Mouse (Mus musculus) NIH3T3 (cell line): ENCODE measurements around the gene Adat2.

Source experiments
- DNase-seq: peaks from one replicate; pipeline ENCODE4 v3.0.0-alpha.2; 2012; ENCODE audit warnings: low read depth

Gene Adat2

GRCm38 (mm10) chr10:13552646-13553497 lies at the start of gene Adat2, which contains the start of gene Pex3:
Gene Adat2, plus strand, starts transcription at chr10:13552894.
Gene Pex3, minus strand, starts transcription at chr10:13553142.
- peak; percentile 96 for DNase-seq

DNA sequence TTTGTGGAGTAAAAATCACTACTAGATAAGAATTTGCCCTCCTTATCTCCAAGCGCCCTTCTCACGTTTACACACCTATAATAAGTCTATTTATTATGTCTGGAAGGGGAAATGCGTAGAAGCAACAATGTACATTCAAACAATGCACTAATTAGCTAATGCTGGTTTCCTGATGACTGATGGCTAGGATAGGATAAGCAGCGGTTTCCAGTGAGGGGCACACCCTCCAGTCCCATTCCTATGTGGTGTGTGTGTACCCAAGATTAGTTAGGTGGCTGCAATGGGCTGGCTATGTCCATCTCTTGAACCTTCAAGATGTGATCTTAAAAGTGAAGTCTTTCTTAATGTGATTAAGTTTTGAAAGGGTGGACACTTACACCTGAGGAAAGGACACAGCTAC lies 30.8 kb upstream of the Adat2 start:
- DNase-seq: no peak

DNA sequence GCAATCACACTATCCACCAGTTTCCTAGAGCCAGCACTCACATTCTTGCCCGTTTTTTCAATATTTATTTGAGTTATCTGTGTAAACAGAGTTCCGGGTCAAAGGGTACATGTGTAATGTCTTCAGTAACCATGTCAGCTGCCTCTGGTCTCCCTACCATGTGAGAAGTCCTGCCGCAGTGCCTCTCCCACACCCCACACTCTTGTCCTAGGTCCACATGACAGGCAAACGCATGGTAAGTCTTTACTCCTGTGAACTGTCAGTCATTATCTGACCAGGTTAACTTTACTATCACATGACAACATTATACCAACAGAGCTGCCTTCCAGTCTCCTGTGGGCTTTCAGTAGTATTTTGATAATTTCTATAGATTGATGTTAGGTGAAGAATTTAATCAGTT lies 24.5 kb upstream of the Adat2 start:
- DNase-seq: no peak

- DNase-seq: no peak
These were observed 17.9 kb upstream of the Adat2 start for GRCm38 (mm10) chr10:13534751-13535150.

DNA sequence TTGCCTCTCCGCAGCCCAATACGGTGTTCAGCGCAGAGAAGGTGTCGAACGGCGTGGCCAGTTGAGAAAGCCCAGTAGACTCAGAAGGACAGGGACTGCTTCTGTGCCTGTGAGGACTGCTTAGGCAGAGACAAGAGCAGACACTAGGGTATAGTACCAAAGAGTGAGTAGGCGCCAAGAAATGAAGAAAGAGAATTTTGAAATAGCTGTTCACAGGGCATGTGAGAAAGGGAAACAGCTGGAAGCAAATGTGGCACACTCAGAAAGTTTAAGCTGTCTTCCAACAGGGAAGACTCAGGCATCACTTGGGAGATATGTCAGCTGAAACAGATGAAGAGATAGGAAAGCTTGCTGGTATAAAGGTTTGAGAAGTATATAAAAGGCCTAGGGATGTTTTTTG lies 16.0 kb upstream of the Adat2 start:
- no peak for DNase-seq

- no peak for DNase-seq
These were observed 12.8 kb upstream of the Adat2 start for GRCm38 (mm10) chr10:13539769-13540333.

GRCm38 (mm10) chr10:13541721-13542120 lies 11.0 kb upstream of the Adat2 start:
- DNase-seq: no peak

DNA sequence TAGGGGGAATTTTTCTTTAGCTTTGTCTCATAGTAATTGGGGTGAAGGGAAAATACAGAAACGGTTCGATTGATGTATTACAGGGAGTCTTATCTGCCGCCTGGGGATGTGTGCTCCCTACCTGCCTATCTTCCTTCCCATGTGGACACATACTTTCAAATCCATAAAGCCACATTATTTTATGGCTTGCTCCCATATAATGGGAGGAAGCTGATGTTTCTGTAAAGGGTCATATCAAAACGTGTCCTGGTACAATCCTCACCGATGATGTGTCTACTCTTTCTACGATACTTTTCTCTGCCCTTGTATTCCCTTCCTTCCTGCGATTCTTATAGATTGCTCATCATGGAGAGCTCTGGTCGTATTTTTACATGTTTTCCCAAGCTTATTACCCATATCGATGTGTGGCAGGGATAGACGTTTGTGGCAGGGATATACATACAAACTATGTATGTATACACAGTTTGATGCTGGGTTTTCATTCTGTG lies 848 bp downstream of the Adat2 start:
- peak; percentile 27 for DNase-seq

DNA sequence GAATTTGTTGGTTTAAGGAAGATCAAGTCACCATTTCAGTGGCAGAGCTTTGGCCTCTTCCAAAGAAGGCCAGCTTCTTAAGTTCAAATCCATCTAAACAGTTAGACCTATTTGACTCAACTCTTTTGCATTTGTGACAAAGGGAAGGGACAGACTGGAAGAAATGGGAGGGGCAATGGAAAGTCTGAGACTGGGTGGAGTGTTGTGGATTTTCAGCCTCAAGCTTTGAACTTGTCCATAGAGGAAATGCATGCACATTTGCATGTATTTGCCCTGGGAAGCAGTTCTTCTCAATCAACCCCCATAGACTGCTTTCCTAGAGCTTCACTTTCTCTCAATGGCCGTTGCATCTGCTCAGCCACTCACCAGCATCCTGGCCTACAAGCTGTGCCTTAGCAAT lies 1.6 kb downstream of the Adat2 start:
- DNase-seq: no peak

DNA sequence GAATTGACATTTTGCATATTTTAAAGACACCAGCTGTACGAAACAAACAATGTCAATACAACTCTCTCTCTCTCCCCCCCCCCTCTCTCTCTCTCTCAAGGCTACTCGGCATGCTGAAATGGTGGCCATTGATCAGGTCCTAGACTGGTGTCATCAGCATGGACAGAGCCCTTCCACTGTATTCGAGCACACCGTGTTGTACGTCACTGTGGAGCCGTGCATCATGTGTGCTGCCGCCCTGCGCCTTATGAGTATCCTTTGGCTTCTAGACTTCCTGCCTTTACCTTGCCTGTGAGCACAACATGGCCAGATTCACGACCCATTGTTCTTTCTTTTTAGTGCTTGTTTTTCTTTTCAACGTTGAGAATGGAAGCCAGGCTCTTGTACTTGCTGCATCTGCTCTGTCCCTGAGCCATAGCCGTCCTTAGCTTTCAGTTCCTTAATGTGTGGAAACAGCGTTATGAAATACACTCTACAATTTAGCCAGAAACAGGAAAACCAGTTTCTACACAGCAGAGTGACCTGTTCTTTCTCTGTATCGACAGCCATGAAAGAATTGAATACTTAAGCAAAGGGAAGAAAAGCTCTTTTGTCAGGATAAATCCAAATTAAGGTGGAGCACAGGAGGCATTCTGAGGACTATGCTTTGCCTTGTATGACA lies 7.5 kb downstream of the Adat2 start:
- DNase-seq: no peak

DNA sequence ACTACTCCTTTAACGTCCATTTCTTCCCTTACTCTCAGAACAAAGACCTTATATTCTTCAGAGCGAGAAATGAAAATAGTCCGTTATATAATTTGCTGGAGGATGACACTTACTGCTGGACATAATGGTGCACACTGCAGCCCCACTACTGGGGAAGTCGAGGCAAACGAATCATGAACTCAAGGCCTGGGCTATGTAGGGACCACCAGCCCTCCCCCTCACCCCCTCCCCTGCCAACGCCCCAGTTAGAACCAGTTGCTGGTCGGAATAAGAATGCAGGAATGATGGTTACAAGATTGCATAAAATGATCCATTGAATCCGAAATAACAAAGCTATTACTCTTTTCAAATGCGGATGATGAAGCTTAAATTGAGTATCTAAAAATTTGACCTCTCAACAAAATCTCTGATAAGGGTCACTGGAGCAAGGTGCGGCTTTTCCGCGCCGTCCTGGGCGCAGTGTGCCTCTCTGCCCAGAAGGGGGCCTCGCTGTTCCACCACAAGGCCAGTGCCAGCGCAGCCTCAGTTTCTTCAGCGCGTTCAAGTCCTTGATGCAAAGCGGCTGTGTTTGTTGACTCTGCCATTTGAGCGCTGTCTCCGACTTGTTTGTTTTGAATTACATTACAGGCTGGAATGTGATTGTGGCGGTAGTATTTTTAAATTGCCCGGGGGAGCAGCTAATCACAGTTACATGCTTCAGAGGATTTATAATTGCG lies 11.8 kb downstream of the Adat2 start:
- DNase-seq: peak; percentile 60

DNA sequence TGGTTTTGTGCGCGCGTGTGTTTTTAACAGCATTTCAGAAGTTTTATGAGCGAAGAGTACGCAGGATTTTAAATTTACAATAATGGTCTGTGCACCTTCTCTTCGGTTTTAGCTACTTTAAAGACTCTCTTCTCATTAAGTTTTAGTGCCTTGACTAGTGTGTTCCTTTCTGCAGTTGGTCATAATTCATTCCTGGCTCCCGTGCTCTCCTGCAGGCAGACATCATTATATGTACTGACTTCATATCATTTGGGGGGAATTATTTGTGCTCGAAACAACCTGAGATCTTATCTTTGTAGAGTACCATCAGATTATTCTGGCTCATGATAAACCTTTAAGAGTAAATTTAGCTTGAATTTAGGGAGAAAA lies 12.4 kb downstream of the Adat2 start:
- DNase-seq: no peak

DNA sequence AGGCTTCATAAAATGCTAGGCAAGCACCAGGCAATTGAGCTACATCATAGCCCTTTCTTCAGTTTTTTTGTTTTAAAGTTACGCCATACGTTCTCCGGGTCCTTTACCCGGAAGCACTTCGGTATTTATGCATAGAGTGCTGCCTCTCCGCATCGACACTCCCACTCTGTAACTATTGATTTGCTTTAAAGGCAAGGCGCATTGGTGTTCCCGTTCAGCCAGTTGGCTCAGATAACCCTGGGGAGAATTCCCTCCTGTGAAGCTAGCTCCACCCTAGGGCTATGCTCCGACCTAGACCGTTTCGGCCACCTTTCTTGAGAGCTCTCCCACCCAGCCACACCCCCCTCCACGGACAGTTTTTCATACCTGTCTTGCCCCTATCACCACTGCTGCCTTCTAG lies 13.7 kb downstream of the Adat2 start:
- no peak for DNase-seq

DNA sequence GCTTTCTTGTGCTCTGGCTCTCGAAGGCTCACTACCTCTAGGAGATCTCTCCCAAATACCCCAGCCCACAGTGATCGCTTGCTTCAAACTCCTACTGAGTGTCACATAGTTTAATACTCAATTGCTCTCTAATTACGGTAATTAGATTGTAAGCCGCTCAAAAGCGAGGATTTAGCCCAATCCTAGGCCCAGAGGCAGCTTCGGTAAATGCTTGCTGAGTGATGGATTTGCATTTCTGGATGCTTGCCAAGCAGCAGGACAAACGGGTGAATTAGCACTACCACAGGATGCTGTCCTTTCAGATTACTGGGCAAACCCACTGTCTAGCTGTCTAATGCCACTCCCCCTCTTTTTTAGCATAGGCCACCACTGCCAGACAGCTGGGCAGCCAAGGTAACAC lies 17.1 kb downstream of the Adat2 start:
- no peak for DNase-seq

GRCm38 (mm10) chr10:13570697-13571538 lies 18.2 kb downstream of the Adat2 start:
- DNase-seq: no peak

DNA sequence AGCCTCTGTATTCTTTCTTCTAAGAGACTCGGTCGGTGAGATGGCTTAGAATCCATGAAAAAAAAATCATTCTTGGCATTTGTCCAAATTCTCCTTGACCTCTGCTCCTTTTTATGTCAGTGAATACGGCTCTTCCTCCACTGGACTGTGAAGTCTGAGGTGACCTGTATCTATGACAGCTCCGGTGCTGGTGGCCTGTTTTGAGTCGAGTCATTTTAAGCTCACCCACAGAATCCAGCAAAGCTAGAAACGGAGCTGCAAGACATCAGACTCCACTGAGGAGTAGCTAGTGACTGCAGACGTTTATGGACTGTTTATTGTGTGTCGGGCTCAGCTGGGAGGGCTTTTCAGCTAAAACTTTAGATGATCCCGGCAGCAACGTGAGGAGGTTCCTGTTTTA lies 19.3 kb downstream of the Adat2 start:
- DNase-seq: no peak

- no peak for DNase-seq
These were observed 19.7 kb downstream of the Adat2 start for GRCm38 (mm10) chr10:13572410-13572809.

GRCm38 (mm10) chr10:13577123-13577522 lies 24.4 kb downstream of the Adat2 start:
- peak; percentile 53 for DNase-seq

DNA sequence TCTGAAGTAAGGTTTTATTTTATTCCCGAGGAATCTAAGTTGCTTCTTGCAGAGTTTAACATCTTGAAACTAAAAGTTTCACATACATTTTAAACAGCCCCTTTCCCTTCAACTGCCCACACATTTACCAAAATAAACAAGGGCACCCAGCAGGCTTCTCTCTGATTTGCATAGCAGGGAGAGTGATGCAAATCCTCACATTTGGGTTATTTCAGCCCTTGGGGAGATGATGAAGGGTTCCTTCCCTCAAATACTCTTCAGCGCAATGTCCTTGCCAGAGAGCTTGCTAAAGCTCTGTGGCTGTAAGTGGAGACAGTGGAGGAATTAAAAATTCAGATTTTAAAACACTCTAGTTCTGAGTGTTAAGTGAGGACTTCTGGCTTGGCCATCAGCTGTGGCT lies 35.2 kb downstream of the Adat2 start:
- DNase-seq: no peak

DNA sequence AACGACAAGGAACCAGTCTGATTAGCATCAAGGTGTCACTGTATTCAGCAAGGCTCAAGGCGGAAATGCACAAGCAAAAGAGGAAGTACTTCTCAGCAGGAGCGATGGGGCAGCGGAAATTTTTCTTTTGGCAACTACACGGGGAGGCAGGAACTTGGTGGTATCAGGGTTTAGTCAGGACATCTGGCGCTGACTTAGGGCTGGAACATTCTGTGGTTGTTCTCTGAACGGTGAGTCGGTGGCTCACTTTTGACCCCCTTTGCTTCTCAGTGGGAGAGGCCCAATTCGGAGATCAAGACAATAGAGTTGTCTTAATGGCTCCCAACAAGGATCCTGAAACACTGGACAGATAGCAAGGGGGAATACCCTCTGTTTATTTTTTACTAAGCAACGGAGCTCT lies 39.5 kb downstream of the Adat2 start:
- DNase-seq: peak; percentile 16

- no peak for DNase-seq
These were observed 40.8 kb downstream of the Adat2 start for GRCm38 (mm10) chr10:13593529-13593928.
